Mouse (Mus musculus) liver, embryonic 15.5 days (tissue): ENCODE data around the gene Cxcr3. TPM values are rescaled to one million over a fixed set of nuclear protein-coding genes. Genes with fewer than 3 reads are reported as not detected.

Experiments used
- ATAC-seq: fragments of 200-750 bp; cut with Nextera tagmentation; 2 replicates; pipeline ENCODE4 v1.8.0; 2017; ENCODE audit warnings: moderate number of reproducible peaks, mild to moderate bottlenecking, moderate library complexity; ENCODE audit not compliant: insufficient read depth
- H3K27ac ChIP-seq: fragments of 300-500 bp; sonication (generic); replicated peaks from 2 replicates; pipeline ENCODE4 v1.5.1; 2015; ENCODE audit warnings: mild to moderate bottlenecking, inconsistent platforms
- H3K27me3 ChIP-seq: fragments of 300-500 bp; sonication (generic); 2 replicates; pipeline ENCODE4 v1.6.1; 2015; ENCODE audit warnings: mild to moderate bottlenecking, inconsistent platforms
- H3K36me3 ChIP-seq: fragments of 300-500 bp; sonication (generic); replicated peaks from 2 replicates; pipeline ENCODE4 v1.6.1; 2015; ENCODE audit warnings: moderate library complexity, mild to moderate bottlenecking, inconsistent platforms
- H3K4me1 ChIP-seq: fragments of 300-500 bp; sonication (generic); replicated peaks from 2 replicates; pipeline ENCODE4 v1.6.1; 2015; ENCODE audit warnings: inconsistent platforms
- H3K4me2 ChIP-seq: fragments of 300-500 bp; sonication (generic); 2 replicates; pipeline ENCODE4 v1.6.1; 2015; ENCODE audit warnings: moderate library complexity, mild to moderate bottlenecking, inconsistent platforms
- H3K4me3 ChIP-seq: fragments of 300-500 bp; sonication (generic); replicated peaks from 2 replicates; pipeline ENCODE4 v1.5.1; 2015; ENCODE audit warnings: mild to moderate bottlenecking, inconsistent platforms
- H3K9ac ChIP-seq: fragments of 300-500 bp; sonication (generic); 2 replicates; pipeline ENCODE4 v1.6.1; 2015; ENCODE audit warnings: moderate library complexity, mild to moderate bottlenecking, inconsistent platforms
- H3K9me3 ChIP-seq: fragments of 300-500 bp; sonication (generic); replicated peaks from 2 replicates; pipeline ENCODE4 v1.6.1; 2016; ENCODE audit warnings: inconsistent platforms
- WGBS: fragments of 180-500 bp; shearing (Covaris S2); methylation state at CpG from one replicate; pipeline ENCODE4 v1.1.7; 2015; ENCODE audit warnings: mixed read lengths; ENCODE audit not compliant: insufficient replicate concordance; 5-methylcytosine and 5-hydroxymethylcytosine counted together
- polyA plus RNA-seq: library from polyadenylated mRNA; unstranded; fragments of >200 nt; fragmentation: Nextera tagmentation; extraction: Ambion mirVana; gene quantifications from 2 replicates; pipeline ENCODE4 v1.2.1, GENCODE M21; 2015

Cxcr3 gene
- polyA plus RNA-seq, 1 experiment from 2014 or later: 0.33 TPM

DNA sequence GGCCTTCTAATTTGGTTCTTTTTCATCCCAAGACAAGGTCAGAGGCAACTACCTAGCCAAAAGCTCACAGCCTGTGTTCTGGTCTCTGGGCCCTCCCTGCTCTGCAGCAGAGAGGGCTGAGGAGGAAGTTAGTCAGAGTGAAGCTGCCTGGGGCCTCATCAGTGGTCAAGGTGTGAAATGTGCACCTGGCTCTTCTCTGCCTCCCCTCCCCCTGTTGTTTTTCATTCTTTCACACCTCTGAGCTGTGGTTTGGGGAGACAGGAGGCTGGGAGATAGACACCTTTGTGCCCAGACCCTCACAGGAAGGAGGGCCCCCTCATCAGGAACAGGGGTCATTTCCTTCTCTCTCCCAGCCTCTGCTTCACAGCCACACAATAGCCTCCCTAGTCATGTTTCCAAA lies 3.1 kb upstream of the Cxcr3 start:
- Histone ChIP-seq H3K9ac (no peak overlapping the region), H3K4me1 (no peaks in the 10 kb centered on the region), H3K9me3 (no peaks in the 10 kb centered on the region), H3K4me2 (no peak overlapping the region), H3K4me3 (no peak overlapping the region), H3K27ac (no peak overlapping the region), H3K27me3 (peaks cover 6% of the 10 kb centered on the region), H3K36me3 (no peaks in the 10 kb centered on the region)
- no peak for ATAC-seq

DNA sequence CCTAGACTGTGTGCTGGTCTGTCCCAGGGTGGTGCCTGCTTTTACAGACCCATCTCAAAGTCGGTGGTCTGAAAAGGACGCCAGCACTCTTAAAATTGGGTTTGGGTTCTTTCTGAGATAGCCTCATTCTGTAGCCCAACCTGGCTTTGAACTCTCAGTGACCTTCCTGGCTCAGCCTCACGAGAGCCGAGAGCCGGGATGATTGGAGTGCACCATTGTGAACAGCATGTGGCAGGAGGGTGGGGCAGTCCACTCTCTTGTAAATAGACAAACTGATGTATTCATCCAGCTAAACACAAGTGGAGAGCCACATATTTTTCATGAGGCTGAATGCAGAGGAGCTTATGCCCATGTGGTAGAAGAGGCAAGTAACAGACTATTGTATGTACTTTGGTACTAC lies 912 bp upstream of the Cxcr3 start:
- H3K4me2 ChIP-seq: no peak overlapping the region
- no peak overlapping the region for H3K4me3 ChIP-seq
- H3K9me3 ChIP-seq: no peaks in the 10 kb centered on the region
- H3K27ac ChIP-seq: no peak overlapping the region
- H3K27me3 ChIP-seq: peaks cover 6% of the 10 kb centered on the region
- H3K36me3 ChIP-seq: no peaks in the 10 kb centered on the region
- H3K9ac ChIP-seq: no peak overlapping the region
- WGBS: 42% methylated on average over 5 of the region's 5 CpGs
- no peaks in the 10 kb centered on the region for H3K4me1 ChIP-seq
- no peak for ATAC-seq

DNA sequence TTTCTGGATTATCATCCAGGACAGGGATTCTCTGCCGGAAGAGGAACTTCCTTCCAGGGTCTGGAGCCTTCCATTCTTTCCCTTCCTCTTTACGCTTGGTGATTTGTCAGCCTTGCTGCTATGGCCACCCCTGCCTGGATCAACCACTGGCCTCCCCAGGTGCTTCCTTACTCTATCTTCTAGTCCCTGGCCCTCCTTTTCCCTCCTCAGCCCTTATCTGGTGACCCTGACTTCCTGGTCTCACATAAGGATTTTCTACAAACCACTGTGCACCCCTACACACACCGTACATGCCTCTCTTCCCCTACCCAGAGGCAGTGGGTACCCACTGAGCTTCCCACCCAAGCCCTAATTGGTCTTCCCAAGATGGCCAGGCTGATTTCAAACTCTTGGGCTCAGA lies 781 bp downstream of the Cxcr3 start:
- H3K9ac ChIP-seq: no peak overlapping the region
- 38% methylated on average over 3 of the region's 3 CpGs for WGBS

DNA sequence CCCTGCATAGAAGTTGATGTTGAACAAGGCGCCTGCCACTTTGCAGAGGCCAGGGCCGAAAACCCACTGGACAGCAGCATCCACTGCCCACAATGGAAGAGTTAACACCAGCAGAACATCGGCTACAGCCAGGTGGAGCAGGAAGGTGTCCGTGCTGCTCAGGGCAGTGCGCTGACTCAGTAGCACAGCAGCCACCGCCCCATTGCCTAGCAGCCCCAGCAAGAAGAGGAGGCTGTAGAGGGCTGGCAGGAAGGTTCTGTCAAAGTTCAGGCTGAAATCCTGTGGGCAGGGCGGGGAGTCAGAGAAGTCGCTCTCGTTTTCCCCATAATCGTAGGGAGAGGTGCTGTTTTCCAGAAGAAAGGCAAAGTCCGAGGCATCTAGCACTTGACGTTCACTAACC lies 1.4 kb downstream of the Cxcr3 start:
- Histone ChIP-seq H3K9ac (no peak overlapping the region), H3K36me3 (no peaks in the 10 kb centered on the region), H3K4me3 (no peak overlapping the region), H3K27ac (no peak overlapping the region), H3K4me2 (no peak overlapping the region), H3K4me1 (no peaks in the 10 kb centered on the region), H3K27me3 (peaks cover 6% of the 10 kb centered on the region), H3K9me3 (no peaks in the 10 kb centered on the region)
- WGBS: 42% methylated on average over 12 of the region's 12 CpGs
- no peak for ATAC-seq

More for the DNA sequence above, 781 bp downstream of the Cxcr3 start:
- H3K27me3 ChIP-seq: peaks cover 6% of the 10 kb centered on the region
- H3K4me3 ChIP-seq: no peak overlapping the region
- H3K36me3 ChIP-seq: no peaks in the 10 kb centered on the region
- H3K27ac ChIP-seq: no peak overlapping the region
- H3K9me3 ChIP-seq: no peaks in the 10 kb centered on the region
- no peaks in the 10 kb centered on the region for H3K4me1 ChIP-seq
- no peak overlapping the region for H3K4me2 ChIP-seq
- ATAC-seq: no peak

DNA sequence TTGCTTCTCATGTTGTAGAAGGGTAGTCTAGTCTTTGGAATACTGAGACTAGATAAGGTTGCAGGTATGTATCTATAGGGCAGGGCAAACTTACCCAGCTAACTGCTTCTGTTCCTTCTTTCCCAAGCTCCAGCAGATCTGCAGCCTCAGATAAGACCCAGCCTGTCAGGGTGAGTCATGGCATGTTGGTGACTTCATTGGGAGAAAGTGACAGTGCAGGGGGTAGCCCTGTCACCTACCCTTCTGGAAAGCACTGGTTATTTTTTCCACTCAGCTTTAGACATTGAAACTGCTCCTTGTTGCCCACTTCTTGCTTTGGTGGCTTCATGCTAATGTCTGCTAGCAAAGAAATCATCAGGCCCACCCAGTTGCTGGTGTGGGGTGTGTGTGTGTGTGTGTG lies 4.1 kb downstream of the Cxcr3 start:
- Histone ChIP-seq H3K9me3 (no peaks in the 10 kb centered on the region), H3K4me3 (no peak overlapping the region), H3K4me2 (no peak overlapping the region), H3K27ac (no peak overlapping the region), H3K9ac (no peak overlapping the region), H3K36me3 (no peaks in the 10 kb centered on the region), H3K4me1 (no peaks in the 10 kb centered on the region), H3K27me3 (peaks cover 6% of the 10 kb centered on the region)
- no peak for ATAC-seq

DNA sequence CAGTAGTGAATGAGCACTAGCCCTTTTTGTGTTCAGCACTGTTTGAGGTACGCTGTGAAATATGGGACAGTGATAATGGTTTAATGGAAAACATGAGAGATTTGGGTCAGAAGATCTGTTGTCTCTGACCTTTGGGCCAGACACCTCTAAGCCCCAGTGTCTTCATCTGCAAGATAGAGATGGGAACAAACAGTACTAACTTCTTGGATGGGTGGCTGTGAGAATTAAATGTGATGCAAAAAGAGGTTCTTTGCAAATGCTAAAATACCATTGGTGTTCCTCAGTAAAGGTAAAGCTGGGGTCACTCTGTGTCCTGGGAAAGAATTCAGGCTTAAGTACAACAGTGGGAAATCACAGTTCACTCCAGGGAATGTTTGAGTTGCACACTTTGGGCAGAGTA lies 13.7 kb downstream of the Cxcr3 start:
- Histone ChIP-seq H3K27me3 (no peaks in the 10 kb centered on the region; the same call in 1 of the 2 replicates), H3K36me3 (no peaks in the 10 kb centered on the region), H3K9me3 (no peaks in the 10 kb centered on the region), H3K27ac (no peak overlapping the region), H3K9ac (no peak overlapping the region), H3K4me1 (no peaks in the 10 kb centered on the region), H3K4me2 (no peak overlapping the region), H3K4me3 (no peak overlapping the region)
- WGBS: 53% methylated on average over 1 of the region's 1 CpGs
- ATAC-seq: no peak

DNA sequence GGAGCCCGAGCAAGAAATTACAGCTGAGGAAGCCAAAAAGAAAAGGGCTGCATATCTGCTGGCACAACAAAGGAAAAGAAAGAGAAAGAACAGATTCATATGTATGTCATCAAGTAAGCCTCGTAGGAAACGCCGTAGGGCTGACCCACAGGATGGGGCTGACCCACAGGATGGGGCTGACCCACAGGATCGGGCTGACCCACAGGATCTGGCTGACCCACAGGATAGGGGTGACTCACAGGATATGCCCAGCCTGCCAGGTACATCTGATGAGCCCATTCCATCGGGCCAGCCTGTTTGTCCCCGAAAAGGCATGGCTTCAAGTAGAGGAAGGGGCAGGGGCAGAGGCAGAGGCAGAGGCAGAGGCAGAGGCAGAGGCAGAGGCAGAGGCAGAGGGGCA lies 29.0 kb downstream of the Cxcr3 start:
- Histone ChIP-seq H3K36me3 (no peaks in the 10 kb centered on the region), H3K9ac (no peak overlapping the region), H3K4me1 (no peaks in the 10 kb centered on the region), H3K27ac (no peak overlapping the region), H3K4me3 (no peak overlapping the region), H3K4me2 (no peak overlapping the region), H3K27me3 (no peaks in the 10 kb centered on the region), H3K9me3 (no peaks in the 10 kb centered on the region)
- no peak for ATAC-seq
- WGBS: 55% methylated on average over 7 of the region's 7 CpGs

DNA sequence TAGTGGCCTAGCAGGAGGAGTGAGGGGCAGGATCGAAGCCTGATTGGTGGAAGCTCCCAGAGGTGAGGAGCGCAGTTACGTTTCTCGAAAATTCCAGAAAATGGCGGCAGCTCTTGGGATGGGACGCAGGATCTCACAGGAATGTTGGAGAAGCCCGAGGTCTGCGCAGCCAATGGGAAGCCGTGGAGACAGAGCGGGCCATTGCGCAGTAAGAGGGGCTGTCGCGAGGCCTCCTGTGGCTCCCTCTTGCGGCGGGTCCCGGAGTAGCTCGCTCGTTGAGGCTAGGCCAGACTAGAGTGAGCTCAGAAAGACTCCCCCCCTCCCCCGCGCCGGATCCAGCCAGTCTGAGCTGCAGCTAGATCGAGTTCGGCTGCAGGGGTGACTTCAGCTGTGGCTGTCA lies 35.8 kb downstream of the Cxcr3 start:
- H3K27ac ChIP-seq: no peak overlapping the region
- no peaks in the 10 kb centered on the region for H3K4me1 ChIP-seq
- WGBS: 67% methylated on average over 23 of the region's 23 CpGs
- ATAC-seq: no peak
- H3K4me2 ChIP-seq: no peak overlapping the region
- H3K36me3 ChIP-seq: no peaks in the 10 kb centered on the region
- H3K4me3 ChIP-seq: no peak overlapping the region
- peaks cover 5% of the 10 kb centered on the region for H3K9me3 ChIP-seq
- H3K27me3 ChIP-seq: no peaks in the 10 kb centered on the region
- H3K9ac ChIP-seq: no peak overlapping the region

DNA sequence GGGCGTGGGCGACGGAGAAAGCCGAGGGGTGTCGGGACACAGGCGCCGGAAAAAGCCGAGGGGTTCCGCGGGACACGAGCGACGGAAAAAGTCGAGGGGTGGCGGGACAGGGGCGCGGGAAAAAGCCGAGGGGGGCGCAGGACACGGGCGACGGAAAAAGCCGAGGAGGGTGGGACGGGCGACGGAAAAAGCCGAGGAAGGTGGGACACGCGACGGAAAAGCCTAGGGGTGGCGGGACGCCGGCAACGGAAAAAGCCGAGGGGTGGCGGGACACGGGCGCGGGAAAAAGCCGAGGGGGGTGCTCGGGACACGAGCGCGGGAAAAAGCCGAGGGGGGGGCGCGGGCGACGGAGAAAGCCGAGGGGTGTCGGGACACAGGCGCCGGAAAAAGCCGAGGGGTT lies 36.5 kb downstream of the Cxcr3 start:
- no peak for ATAC-seq
- Histone ChIP-seq H3K4me1 (no peaks in the 10 kb centered on the region), H3K4me2 (no peak overlapping the region), H3K36me3 (no peaks in the 10 kb centered on the region), H3K4me3 (no peak overlapping the region), H3K9ac (no peak overlapping the region), H3K27me3 (no peaks in the 10 kb centered on the region), H3K9me3 (peaks cover 5% of the 10 kb centered on the region), H3K27ac (no peak overlapping the region)
- 67% methylated on average over 54 of the region's 54 CpGs for WGBS

DNA sequence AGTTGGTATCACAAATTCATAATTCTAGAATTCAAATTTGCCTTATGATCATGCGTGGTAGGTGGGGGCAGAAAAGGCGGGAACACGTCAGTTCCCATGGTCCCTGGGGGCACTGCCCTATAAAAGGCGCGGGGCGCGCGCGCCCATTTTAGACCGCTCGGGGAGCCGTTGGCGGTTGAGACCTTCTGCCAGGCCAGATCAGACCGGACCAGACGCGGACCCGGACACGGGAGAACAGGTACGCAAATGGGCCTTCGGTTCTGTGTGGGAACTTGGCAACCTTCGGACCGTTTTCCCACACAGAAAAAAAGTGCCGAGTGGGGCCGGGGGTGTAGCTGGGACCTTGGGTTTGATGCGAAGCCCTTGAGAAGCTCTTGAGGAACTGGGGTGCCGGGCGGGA lies 38.4 kb downstream of the Cxcr3 start:
- peaks cover 5% of the 10 kb centered on the region for H3K9me3 ChIP-seq
- no peak for ATAC-seq
- H3K27me3 ChIP-seq: no peaks in the 10 kb centered on the region
- H3K27ac ChIP-seq: no peak overlapping the region
- no peaks in the 10 kb centered on the region for H3K4me1 ChIP-seq
- H3K4me2 ChIP-seq: no peak overlapping the region
- H3K9ac ChIP-seq: no peak overlapping the region
- H3K36me3 ChIP-seq: no peaks in the 10 kb centered on the region
- no peak overlapping the region for H3K4me3 ChIP-seq
- 83% methylated on average over 27 of the region's 27 CpGs for WGBS
